24 mouse cellular contexts compared by ENCODE assay signal in genomic region chr3:93469629-93470028, GRCm38 (mm10). TPM values are rescaled to one million over a fixed set of nuclear protein-coding genes. Genes with fewer than 3 reads are reported as not detected.
DNase-seq lines count a peak whose midpoint lies in the region; ATAC-seq and TF ChIP-seq lines count a peak whose summit lies in the region.
"Had no signal": no experiment of that assay in that cellular context is flagged by ENCODE, and none has a peak within 500 bp of the region (broad histone marks: within the 10 kb centered on the region; RNA-seq: fewer than 3 reads in every experiment).

No protein-coding gene starts in this region.

- H3K27ac ChIP-seq in liver, embryonic 14.5 days = no peak overlapping the region
- H3K27ac ChIP-seq in liver, embryonic 11.5 days (ENCODE audit: low read depth, low read length) = no peak overlapping the region
- no peak overlapping the region for H3K27ac ChIP-seq in intestine, embryonic 16.5 days (ENCODE audit: low read length)
- H3K27ac ChIP-seq in heart, embryonic 12.5 days (ENCODE audit: poor library complexity, severe bottlenecking) = no peak overlapping the region
- H3K27ac ChIP-seq: heart, embryonic 10.5 days; hindbrain, embryonic 15.5 days; limb, embryonic 15.5 days; neural tube, embryonic 15.5 days had no signal

- no peak overlapping the region for H3K4me3 ChIP-seq in liver, embryonic 14.5 days (ENCODE audit: insufficient read depth in 1 of 2, low read depth in 2 of 2, low read length in 2 of 2)
- H3K4me3 ChIP-seq in liver, embryonic 11.5 days (ENCODE audit: low read depth, low read length) = no peak overlapping the region
- no peak overlapping the region for H3K4me3 ChIP-seq in intestine, embryonic 16.5 days (ENCODE audit: low read length)
- H3K4me3 ChIP-seq in heart, embryonic 12.5 days = no peak overlapping the region
- H3K4me3 ChIP-seq: erythroblast, embryonic 14.5 days; heart, embryonic 10.5 days; hindbrain, embryonic 15.5 days; limb, embryonic 15.5 days; myocyte; neural tube, embryonic 15.5 days had no signal

- no peak for TF ChIP-seq EP300 in liver, embryonic 14.5 days (IDR thresholded peaks at IDR 0.05; ENCODE audit: low read depth)

- H3K4me1 ChIP-seq in liver, embryonic 14.5 days (replicated peaks; ENCODE audit: control insufficient read depth in 2 of 2, insufficient read depth in 2 of 2, low read length in 1 of 2) = peaks cover 0 to 3% of the 10 kb centered on the region in 2 experiments; a peak in 1 of 4 replicates
- no peaks in the 10 kb centered on the region for H3K4me1 ChIP-seq in liver, embryonic 11.5 days (replicated peaks; ENCODE audit: control insufficient read depth, insufficient read depth, low read length)
- H3K4me1 ChIP-seq in intestine, embryonic 16.5 days (ENCODE audit: control insufficient read depth, insufficient read depth, low read length) = no peaks in the 10 kb centered on the region
- H3K4me1 ChIP-seq in heart, embryonic 12.5 days (replicated peaks) = no peaks in the 10 kb centered on the region
- H3K4me1 ChIP-seq: heart, embryonic 10.5 days; hindbrain, embryonic 15.5 days; limb, embryonic 15.5 days; neural tube, embryonic 15.5 days had no signal

- no peaks in the 10 kb centered on the region for H3K9me3 ChIP-seq in liver, embryonic 14.5 days (ENCODE audit: control insufficient read depth, low read length)
- H3K9me3 ChIP-seq in liver, embryonic 11.5 days (ENCODE audit: control insufficient read depth, low read length) = no peaks in the 10 kb centered on the region
- H3K9me3 ChIP-seq in intestine, embryonic 16.5 days (ENCODE audit: control insufficient read depth, low read length) = no peaks in the 10 kb centered on the region
- H3K9me3 ChIP-seq in heart, embryonic 12.5 days (replicated peaks) = no peaks in the 10 kb centered on the region
- H3K9me3 ChIP-seq: heart, embryonic 10.5 days; hindbrain, embryonic 15.5 days; limb, embryonic 15.5 days; neural tube, embryonic 15.5 days had no signal

- H3K9ac ChIP-seq in liver, embryonic 14.5 days (replicated peaks) = no peak overlapping the region
- H3K9ac ChIP-seq in liver, embryonic 11.5 days (ENCODE audit: low read depth, low read length) = no peak overlapping the region
- H3K9ac ChIP-seq in intestine, embryonic 16.5 days (ENCODE audit: low read depth, low read length) = no peak overlapping the region
- no peak overlapping the region for H3K9ac ChIP-seq in heart, embryonic 12.5 days
- H3K9ac ChIP-seq: hindbrain, embryonic 15.5 days; limb, embryonic 15.5 days; neural tube, embryonic 15.5 days had no signal

- peak; percentile 71 for DNase-seq in kidney, adult 11 months
- DNase-seq in kidney, postnatal 10 days = no peak
- DNase-seq in liver, embryonic 14.5 days (ENCODE audit: low read depth in 3 of 3, low spot score in 3 of 3) = peak in 1 of 3 experiments; percentile 9
- no peak for DNase-seq in liver, embryonic 11.5 days (ENCODE audit: low spot score)
- peak; percentile 74 for DNase-seq in yolk sac, embryonic 10.5 days (ENCODE audit: low spot score)
- DNase-seq: cerebellum, adult 2 months; gastrocnemius, postnatal 25 days; layer of hippocampus, postnatal 36 days; midbrain, embryonic 14.5 days; right cerebral cortex, postnatal 4 days; thymus, postnatal 36 days had no signal

- peak; percentile 55; the same call in 1 of the 2 replicates for ATAC-seq in liver, embryonic 14.5 days (ENCODE audit: insufficient read depth)
- no peak for ATAC-seq in liver, embryonic 11.5 days (replicated peaks; ENCODE audit: low FRiP score)
- ATAC-seq in intestine, embryonic 16.5 days = peak; percentile 91
- ATAC-seq in heart, embryonic 12.5 days (ENCODE audit: insufficient number of reproducible peaks, low FRiP score) = no peak
- ATAC-seq: forebrain, embryonic 14.5 days; Patski had no signal

- no peak for TF ChIP-seq CTCF in liver, embryonic 14.5 days (IDR thresholded peaks at IDR 0.05; ENCODE audit: low read depth)

- no peaks in the 10 kb centered on the region for H3K36me3 ChIP-seq in liver, embryonic 14.5 days (replicated peaks; ENCODE audit: control insufficient read depth, insufficient read depth, low read depth)
- H3K36me3 ChIP-seq in liver, embryonic 11.5 days (ENCODE audit: control insufficient read depth, insufficient read depth, low read length) = no peaks in the 10 kb centered on the region
- no peaks in the 10 kb centered on the region for H3K36me3 ChIP-seq in intestine, embryonic 16.5 days (ENCODE audit: control insufficient read depth, insufficient read depth, low read length)
- no peaks in the 10 kb centered on the region for H3K36me3 ChIP-seq in heart, embryonic 12.5 days
- H3K36me3 ChIP-seq: heart, embryonic 10.5 days; hindbrain, embryonic 15.5 days; limb, embryonic 15.5 days; neural tube, embryonic 15.5 days had no signal

- WGBS in liver, embryonic 14.5 days (ENCODE audit: insufficient replicate concordance) = 32% methylated on average over 3 of the region's 3 CpGs
- WGBS in liver, embryonic 11.5 days = 60% methylated on average over 3 of the region's 3 CpGs
- WGBS in intestine, embryonic 16.5 days = 71% methylated on average over 3 of the region's 3 CpGs
- WGBS in heart, embryonic 12.5 days = 72% methylated on average over 3 of the region's 3 CpGs

- no peak overlapping the region for H3K4me2 ChIP-seq in liver, embryonic 14.5 days (ENCODE audit: low read depth)
- H3K4me2 ChIP-seq in liver, embryonic 11.5 days = no peak overlapping the region
- H3K4me2 ChIP-seq in intestine, embryonic 16.5 days (ENCODE audit: low read depth, low read length) = no peak overlapping the region
- H3K4me2 ChIP-seq in heart, embryonic 12.5 days = no peak overlapping the region
- H3K4me2 ChIP-seq: hindbrain, embryonic 15.5 days; limb, embryonic 15.5 days; neural tube, embryonic 15.5 days had no signal

- no peaks in the 10 kb centered on the region for H3K27me3 ChIP-seq in liver, embryonic 14.5 days (ENCODE audit: control insufficient read depth, insufficient read depth, low read length)
- H3K27me3 ChIP-seq in liver, embryonic 11.5 days (replicated peaks; ENCODE audit: control insufficient read depth, insufficient read depth, low read length) = no peaks in the 10 kb centered on the region
- H3K27me3 ChIP-seq in intestine, embryonic 16.5 days (replicated peaks; ENCODE audit: control insufficient read depth, insufficient read depth, low read length) = no peaks in the 10 kb centered on the region
- H3K27me3 ChIP-seq in heart, embryonic 12.5 days (replicated peaks) = no peaks in the 10 kb centered on the region
- H3K27me3 ChIP-seq: hindbrain, embryonic 15.5 days; limb, embryonic 15.5 days; neural tube, embryonic 15.5 days had no signal

RNA-seq across cellular contexts. Expression of gene Tchhl1, which starts 1.1 kb away (rescaled TPM):
- polyA plus RNA-seq in liver, embryonic 14.5 days (2012; rRNA removed) = not detected in 2 replicates
- not detected in 2 replicates for polyA plus RNA-seq in liver, embryonic 14.5 days (2014; fragmentation: Nextera tagmentation; extraction: Ambion mirVana)
- not detected in 2 replicates for polyA plus RNA-seq in liver, embryonic 11.5 days (2014; fragmentation: Nextera tagmentation; extraction: Ambion mirVana)
- not detected in 2 replicates for polyA plus RNA-seq in intestine, embryonic 16.5 days (2015; fragmentation: Nextera tagmentation; extraction: Ambion mirVana)
- polyA plus RNA-seq in heart, embryonic 12.5 days (2016; fragmentation: Nextera tagmentation; extraction: Ambion mirVana) = not detected in 2 replicates
- polyA plus RNA-seq: C2C12; cerebellum, adult 2 months; embryonic facial prominence, embryonic 11.5 days; erythroblast, embryonic 14.5 days; forebrain, embryonic 14.5 days; heart, embryonic 10.5 days; limb, embryonic 15.5 days; midbrain, embryonic 14.5 days; myocyte; neural tube, embryonic 15.5 days; testis, adult 2 months had no signal

RNA-seq across cellular contexts. Expression of gene Tchh, which starts 27.5 kb away (rescaled TPM):
- polyA plus RNA-seq in liver, embryonic 14.5 days (2012; rRNA removed) = 0.04 TPM in 1 of 2 replicates, not detected in the other
- 0.04 and 0.11 TPM in 2 replicates for polyA plus RNA-seq in liver, embryonic 14.5 days (2014; fragmentation: Nextera tagmentation; extraction: Ambion mirVana)
- 0.11 and 0.53 TPM in 2 replicates for polyA plus RNA-seq in liver, embryonic 11.5 days (2014; fragmentation: Nextera tagmentation; extraction: Ambion mirVana)
- polyA plus RNA-seq in intestine, embryonic 16.5 days (2015; fragmentation: Nextera tagmentation; extraction: Ambion mirVana) = 1.3 TPM in 2 replicates
- polyA plus RNA-seq in heart, embryonic 12.5 days (2016; fragmentation: Nextera tagmentation; extraction: Ambion mirVana) = 0.76 and 0.93 TPM in 2 replicates
- polyA plus RNA-seq: erythroblast, embryonic 14.5 days had no signal

RNA-seq across cellular contexts. Expression of gene S100a11, which starts 50.7 kb away (rescaled TPM):
- polyA plus RNA-seq in liver, embryonic 14.5 days (2012; rRNA removed) = 39.1 and 46.2 TPM in 2 replicates
- 126 and 159 TPM in 2 replicates for polyA plus RNA-seq in liver, embryonic 14.5 days (2014; fragmentation: Nextera tagmentation; extraction: Ambion mirVana)
- 202 and 245 TPM in 2 replicates for polyA plus RNA-seq in liver, embryonic 11.5 days (2014; fragmentation: Nextera tagmentation; extraction: Ambion mirVana)
- polyA plus RNA-seq in intestine, embryonic 16.5 days (2015; fragmentation: Nextera tagmentation; extraction: Ambion mirVana) = 711 and 730 TPM in 2 replicates
- polyA plus RNA-seq in heart, embryonic 12.5 days (2016; fragmentation: Nextera tagmentation; extraction: Ambion mirVana) = 860 and 874 TPM in 2 replicates

Comparison
In these comparisons a context has a peak if more than half of its experiments do, and no peak if none do; other contexts are left out.
1. DNase-seq: peak in kidney, adult 11 months (single experiment) and yolk sac, embryonic 10.5 days (single experiment); none in kidney, postnatal 10 days (single experiment) and liver, embryonic 11.5 days (single experiment).
2. ATAC-seq: peak in liver, embryonic 14.5 days (single experiment) and intestine, embryonic 16.5 days (single experiment); none in liver, embryonic 11.5 days (single experiment) and heart, embryonic 12.5 days (single experiment).